Mouse (Mus musculus) CD4-positive helper T cell, adult 2 months (primary cell): ENCODE measurements around the gene Tgm2.
A peak's percentile ranks its signal among the peaks of the same experiment; 100 is the strongest.

ENCODE experiments used
- DNase-seq: peaks from one replicate; pipeline ENCODE4 v3.0.0-alpha.2; 2012; ENCODE audit warnings: low read depth, missing footprints, low spot score

Gene Tgm2

DNA sequence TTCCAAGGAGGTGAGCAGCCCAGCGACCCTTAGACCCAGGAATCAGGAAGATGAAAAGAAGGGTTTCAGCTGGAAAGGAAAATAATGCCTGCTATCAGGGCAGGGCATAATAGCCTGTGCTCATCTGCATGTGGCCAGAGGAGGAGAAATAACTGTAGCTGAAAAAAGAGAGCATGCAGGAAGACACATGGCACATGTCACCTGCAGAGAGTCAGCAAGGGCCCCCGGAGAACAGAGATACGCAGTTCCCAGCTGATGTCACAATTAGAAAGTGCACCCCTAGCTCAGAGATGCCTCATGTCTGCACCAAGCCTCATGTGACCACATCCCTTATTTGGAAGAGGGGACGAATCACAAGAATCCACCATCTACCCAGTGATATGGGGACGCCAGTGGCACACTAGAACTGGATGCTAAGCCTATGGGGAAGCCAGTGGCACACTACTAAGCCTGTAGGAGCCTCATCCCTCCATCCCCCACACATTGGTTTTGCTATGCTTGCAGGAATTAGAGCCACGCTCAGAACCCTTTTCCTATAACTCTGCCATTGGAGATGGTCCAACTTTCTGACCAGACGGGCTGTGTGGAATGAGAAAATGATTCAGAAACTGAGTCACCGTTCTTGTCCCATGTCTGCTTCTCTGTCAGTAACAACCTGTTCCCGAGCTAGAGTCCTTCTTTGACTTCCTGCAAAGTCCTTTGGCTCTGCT lies 21.4 kb upstream of the Tgm2 start:
- DNase-seq, result no peak

DNA sequence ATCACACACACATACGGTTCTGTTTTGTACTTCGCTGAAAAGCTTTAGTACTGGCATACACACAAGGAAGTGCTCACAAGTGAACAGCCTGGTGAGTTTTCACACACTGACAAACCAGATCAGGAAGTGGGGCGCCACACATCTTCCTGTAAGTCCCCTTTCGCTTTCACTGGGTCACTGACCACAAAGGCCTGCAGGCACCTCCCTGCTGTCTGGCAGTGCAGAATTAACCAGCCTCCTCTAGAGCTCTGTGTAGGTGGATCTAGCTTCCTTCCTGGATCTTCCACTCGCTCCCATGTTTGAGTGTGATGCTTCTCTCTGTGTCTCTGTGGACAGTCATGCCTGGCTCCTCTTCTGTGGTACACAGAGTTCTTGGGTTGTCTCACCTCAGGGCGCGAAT lies 20.4 kb upstream of the Tgm2 start:
- peak; percentile 87 for DNase-seq

DNA sequence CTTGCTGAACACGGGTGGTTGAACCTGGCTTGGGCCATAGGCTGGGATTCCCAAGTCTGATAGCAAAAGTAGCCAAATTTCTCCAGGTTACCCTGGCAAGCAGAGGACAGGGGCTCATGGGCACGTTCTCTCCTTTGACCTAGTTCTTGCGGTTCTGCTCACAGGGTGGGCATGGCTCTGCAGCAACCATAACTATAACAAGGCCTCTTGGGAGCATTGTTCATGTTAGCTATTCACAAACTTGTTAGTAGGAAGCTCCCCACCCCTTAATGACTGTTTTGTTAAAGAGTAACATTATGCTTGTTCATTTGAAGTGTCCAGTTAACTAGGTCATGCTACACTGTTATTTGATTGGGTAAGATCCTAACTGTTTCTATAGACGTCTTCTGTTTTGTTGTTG lies 19.5 kb upstream of the Tgm2 start:
- DNase-seq, result no peak

DNA sequence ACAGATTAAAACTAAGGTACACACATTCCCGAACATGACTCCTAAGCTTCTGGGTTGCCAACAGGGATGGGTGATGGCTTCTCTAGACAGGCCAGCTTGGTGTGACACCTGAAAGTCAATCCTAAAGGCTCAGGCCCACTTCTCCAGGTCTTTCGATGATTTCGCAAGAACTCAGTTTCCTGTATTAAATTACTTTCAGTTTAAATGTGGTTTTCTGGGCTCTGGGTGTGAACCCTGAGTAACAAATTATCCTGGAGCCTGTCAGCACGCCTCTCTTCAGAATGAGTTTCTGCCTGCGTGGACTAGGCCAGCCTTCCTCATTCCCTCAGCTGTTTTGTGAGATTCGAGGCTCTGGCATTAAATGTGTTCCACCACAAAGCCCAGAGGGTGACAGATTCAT lies 16.8 kb upstream of the Tgm2 start:
- DNase-seq, result peak; percentile 45

DNA sequence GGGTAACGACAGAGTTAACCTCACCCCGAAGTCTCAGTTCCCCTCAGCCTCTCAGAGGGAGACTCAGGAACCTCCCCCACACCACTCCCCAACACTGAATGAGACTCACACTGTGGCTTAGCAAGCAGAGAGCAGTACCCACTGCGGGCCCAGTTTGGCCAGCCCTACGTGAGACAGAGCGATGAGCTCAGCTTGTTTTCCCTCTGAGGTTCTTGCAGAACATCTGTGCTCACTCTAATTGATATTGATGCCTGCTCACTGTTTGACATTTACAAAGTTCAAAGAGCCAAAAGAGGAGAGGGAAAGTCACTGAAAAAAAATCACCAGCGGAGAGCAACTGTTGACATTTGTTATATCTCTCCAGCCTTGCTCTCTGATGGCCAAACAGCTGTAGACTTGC lies 15.5 kb upstream of the Tgm2 start:
- no peak for DNase-seq

DNA sequence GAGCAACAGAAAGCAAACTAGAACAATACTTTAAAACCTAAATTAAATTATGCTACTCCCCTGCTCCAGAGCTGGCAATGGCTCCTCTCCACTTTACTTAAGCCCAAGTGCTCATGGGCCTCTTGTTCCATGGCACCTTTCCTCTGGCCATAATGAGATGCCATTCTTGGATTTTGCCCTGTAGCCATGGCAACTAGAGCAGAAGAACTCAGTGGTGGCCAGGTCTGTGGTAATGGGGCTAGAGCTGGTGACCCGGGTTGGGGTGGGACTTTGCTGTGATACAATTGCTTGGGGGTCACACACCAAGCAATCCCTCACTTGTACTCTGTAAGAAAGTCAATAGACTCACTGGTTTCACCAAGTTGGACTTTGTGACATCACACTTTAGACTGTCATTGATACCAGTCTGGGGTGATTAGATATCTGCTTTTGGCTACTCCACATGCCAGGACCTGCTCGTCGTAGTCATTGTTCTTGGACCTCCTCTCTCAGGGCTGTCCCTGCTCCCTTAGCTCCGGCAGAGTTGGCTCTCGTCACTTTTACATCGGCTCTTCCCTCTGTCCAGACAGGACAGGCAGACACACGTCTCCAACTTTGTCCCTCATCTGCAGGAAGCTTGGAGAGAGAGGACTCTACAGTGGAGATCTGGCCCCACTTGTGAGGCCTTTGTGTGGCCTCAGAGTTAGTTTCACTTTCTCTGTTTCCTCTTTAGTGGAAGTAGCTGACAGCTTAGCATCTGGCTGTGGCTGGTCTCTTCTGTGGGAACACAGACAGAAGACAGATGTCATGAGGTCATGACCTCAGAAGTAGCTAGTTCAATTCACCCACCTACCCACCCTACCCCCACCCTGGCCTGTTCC lies 13.4 kb upstream of the Tgm2 start:
- peak; percentile 70 for DNase-seq

DNA sequence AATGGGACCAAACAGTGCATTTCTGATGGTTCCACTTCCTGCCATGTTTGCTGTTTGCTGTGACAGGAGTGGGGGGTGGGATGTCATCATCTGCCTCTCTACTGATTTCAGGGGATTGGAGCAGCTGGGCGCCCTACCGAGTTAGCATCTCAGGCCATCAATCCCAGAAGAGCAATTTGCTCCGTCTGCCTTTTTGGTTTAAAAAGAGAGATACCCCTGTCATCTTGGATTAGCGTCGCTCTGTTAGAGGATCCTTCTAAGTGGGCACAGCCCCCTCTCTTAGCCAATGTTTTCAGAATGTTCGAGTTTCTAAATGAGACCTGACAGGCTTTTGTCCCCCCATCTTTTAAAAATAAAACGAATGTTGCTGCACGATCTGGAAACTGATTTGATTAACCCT lies 11.4 kb upstream of the Tgm2 start:
- no peak for DNase-seq

DNA sequence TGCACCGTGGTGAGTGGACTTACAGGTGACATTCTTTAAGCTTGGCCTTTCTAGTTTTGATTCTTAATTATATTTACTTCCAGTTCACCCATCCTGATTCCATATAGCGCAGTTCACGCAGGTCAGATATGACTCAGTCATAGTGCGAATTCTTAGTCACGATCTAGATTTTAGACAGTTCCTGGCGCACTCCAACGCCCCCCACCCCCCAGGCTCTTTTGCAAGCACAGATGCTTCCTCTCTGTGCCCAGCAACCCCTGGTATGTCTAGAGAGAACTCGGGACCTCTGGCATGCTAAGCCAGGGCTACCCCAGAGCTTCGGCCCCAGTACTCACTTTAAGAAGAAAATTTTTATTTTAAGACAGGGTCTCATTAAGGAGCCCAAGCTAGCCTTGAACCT lies 10.3 kb upstream of the Tgm2 start:
- no peak for DNase-seq

DNA sequence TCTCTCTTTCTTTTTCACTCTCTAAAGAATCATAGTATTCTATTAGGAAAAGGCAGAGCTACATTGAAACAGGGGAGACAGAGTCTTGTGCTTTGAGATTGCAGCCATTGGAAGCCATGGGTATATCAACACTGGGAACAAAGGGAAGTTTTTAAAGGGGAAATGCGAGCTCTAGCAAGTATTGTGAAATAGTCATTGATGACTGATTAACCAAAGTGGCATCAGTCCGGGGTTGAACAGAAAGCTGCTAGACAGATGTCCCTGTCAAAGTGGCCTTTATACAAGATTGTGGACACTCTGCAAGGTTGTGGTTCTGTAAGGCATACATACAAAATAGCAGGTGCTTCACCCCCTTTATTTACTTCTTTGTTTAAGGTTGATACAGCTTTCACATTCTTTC lies 9.4 kb upstream of the Tgm2 start:
- no peak for DNase-seq

DNA sequence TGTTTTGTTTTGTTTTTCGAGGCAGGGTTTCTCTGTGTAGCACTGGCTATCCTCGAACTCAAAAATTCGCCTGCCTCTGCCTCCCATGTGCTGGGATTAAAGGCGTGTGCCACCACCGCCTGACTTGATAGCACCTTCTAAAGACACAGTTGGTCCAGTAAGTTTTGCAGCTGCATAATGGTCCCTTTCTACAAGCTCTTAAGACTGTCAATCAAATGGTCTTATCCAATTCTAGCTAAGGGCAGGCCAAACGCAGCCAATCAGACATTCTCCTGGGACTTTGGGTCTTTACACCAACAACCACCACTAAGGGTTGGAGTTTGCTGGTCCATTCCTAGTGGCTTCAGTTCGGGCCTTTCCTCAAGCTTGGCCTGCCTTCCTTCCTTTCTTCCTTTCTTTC lies 8.9 kb upstream of the Tgm2 start:
- no peak for DNase-seq

DNA sequence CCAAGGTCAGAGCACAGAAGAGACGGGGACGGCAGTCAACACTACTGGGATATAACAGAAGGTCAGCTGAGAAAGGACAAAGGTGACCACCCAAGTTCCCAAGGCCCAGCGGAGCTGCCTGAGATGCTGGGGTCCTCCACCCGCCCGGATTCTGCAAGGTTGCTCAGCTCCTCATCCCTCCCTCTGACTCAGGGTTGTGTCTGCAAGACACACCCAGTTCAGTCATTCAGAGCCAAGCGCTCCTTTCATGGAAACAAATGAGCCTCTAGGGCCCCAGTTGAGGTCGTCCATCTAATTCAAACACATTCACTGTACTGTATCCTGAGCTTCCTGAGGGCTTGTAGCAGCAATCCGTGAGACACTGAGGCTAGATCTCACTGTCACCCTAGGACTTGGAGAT lies 8.4 kb upstream of the Tgm2 start:
- peak; percentile 27 for DNase-seq

DNA sequence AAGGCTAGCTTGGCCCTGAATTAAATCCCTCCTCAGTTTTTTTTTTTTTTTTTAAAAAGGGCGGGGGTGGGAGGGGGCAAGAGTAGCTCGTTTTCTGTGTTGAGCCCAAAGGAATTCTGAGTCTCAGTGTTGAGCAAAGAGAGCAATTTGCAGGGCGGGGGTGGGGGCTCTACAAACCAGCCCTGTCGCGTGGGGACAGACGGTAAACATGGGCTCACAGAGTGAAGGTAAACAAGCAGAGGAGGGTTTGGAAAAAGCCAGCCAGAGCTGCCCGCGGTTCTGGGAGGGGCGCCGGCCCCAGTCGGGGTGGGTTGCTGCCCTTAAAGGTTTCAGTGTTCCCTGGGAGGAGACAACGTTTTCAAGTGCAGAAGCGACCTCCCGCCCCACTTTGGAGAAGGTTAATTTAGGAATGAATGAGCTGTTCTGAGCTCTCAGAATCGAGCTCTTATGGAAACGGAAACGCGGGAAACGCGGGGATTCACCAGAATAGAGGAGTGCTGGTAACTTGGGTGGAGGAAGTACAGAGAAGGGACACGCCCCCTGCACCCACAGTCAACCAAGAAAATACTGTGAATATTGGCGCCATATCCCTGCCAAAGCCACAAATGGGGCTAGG lies 7.6 kb upstream of the Tgm2 start:
- peak; percentile 71 for DNase-seq

DNA sequence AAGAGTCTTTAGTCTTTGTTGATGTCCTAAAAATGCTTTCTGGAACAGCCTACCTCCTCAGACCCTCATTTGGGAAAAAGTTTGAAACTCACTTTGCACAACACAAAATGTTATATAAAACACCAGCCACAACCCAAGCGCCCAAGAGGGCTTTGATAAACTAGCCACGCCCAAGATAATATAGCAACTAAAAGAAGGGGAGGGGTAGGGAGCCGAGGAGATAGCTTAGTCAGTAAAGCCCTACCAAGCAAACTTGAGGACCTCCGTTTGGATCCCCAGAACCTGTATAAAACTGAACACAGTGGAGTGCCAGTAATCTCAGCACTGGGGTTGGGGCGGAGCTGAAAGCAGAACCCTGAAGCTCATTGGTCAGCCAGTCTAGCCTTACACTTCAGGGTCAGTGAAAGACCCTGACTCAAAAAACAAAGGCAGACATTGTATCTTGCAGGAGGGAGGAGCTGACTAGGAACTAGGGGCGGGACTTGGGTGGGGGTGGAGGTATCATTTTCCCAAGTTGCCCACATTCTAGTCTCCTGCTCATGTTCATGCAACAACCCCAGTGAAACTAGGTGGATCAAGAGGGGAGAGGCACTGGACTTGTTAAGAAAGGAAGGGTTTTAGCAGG lies 6.6 kb upstream of the Tgm2 start:
- no peak for DNase-seq

DNA sequence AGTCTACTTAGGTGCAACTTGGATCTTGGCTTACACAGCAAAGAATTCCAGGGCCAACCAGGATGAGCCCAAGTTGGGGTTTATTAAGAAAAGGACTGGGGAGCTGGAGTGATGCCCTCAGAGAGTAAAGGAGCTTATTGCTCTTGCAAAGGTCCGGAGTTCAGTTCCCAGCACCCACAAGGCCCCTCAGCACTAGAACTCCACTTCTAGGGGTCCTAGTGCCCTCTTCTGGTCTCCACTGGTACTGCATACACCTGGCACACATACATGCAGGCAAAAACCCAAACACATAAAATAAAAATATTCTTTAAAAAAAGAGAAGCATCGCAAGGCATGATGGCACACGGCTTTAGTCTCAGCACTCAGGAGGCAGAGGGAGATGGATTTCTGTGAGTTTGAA lies 4.8 kb upstream of the Tgm2 start:
- no peak for DNase-seq

DNA sequence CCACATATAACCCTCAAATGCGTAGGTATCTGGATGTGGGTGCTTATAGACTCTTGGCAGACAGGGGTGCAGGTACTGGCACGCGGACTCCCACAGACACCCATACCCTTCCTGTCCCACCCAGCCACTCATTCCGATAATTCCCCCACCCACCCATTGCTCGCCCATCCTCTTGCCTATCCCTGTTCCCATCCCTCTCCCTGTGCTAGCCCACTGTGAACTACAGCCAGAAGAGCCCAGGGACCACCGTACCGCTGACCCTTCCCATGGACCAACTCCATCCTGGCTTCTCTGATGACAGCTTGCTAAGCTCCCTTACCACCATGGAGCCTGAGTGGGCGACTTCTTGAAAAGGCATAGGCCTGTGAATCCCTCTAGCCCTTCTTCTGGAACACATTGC lies 735 bp upstream of the Tgm2 start:
- DNase-seq, result no peak

DNA sequence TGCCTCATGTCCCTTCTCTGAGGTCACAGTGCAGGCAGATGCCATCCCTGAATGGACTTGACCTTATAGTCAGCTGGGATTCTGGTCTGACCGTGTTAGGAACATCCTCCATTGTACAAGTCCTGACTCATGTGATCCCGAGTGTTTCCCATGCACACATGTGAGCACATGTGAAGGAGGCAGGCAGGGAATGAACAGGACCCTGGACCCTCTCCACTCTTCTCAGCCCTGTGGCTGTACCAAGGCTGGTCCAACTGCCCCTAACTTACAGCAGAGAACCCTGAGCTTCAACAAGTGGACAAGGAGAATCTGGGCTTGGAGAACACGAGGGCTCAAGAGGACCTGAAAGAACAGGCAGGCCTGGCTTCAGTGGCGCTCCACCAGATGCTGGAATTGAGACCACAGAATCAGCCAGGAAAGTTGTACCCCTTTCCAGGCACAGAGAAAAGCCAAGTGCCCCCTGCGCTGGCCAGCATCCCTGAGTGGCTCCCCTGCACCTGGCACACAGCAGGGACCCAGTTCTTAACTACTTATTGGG lies 639 bp downstream of the Tgm2 start:
- DNase-seq, result no peak

DNA sequence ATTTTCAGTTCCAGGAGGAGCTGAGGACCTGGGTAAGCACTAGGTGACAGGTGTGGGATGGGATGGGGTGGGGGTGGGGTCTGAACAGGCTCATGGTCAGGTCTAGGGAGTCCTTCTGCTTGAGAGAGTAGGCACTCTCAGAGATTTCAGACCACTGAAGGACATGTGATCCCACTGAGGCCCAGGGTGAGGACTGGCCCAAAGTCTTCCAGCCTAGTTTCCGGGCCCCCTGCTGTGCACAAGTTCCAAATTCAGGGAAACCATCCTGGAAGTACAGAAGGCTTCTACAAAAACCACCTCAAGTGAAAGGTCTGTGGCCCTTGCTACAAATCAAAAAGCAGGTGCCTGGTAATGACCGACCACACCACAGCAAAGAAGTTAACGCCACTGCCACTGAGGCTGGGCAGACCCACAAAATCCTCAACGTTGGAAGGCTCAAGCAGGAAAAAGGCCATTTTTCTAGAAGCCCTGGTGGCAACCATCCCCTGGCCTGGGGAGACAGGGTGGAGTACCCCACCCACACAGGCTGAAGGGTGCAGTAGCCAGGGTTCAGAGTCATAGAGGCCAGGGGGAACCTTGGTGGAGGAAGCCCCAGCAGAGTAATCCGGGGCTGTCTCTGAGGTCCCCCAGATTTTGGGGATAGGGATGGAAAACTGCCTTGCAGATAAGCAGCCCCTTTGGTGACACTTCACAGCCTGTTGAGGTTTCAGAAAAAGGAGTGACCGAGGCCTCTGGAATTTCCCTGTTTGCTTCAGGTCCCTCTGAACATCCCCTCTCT lies 1.3 kb downstream of the Tgm2 start:
- no peak for DNase-seq

DNA sequence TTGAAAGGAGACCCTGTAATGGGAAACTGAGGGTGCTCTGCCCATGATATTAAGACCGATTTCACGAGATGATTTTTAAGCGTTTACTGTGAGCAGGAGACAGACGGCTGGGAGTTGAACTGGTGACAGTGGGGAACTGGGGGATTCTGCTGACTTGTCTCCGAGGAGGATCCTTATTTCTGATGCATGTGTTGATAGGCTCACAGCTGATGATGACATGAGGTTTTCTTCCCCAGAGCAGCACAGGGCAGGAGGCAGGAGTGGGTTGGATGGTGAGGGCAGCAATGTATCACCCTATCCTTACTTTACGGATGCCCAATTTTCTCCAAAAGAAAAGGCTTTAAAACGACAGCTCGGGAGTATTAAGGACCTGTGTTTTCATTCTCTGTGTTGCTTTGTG lies 2.0 kb downstream of the Tgm2 start:
- no peak for DNase-seq

DNA sequence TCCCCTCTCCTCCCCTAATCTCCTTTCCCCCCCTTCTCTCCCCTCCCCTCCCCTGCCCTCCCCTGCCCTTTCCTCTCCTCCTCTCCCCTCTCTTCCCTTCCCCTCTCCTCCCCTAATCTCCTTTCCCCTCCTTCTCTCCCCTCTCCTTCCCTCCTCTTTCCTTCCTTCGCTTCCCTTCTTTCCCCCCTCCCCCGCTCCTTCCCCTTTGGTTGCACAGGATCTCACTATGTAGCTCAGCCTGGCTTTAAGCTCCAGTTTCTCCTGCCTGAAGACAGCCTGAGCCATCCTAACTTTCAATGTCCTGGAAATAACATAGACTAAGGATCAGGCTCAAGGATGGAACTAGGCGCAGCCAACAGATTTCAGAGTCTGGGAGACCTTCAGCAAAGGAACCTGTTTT lies 2.4 kb downstream of the Tgm2 start:
- DNase-seq, result no peak

DNA sequence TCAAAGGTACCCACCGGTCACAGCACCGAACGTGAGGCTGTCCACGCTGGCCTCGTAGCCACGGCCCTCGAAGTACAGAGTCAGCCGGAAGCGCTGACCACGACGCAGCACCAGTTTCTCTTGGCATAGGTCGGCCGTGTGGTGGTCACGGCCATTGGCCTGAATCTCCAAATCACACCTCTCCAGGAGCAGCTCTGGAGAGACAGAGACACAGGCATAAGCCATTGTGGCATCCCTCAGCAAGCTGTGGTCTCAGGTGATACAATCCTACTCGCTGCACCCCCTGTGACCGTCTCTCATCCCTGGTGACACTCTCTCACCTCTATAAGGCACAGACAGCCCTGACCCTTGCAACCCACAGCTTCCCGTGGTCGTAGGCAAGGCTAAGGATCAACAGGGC lies 3.3 kb downstream of the Tgm2 start:
- no peak for DNase-seq

DNA sequence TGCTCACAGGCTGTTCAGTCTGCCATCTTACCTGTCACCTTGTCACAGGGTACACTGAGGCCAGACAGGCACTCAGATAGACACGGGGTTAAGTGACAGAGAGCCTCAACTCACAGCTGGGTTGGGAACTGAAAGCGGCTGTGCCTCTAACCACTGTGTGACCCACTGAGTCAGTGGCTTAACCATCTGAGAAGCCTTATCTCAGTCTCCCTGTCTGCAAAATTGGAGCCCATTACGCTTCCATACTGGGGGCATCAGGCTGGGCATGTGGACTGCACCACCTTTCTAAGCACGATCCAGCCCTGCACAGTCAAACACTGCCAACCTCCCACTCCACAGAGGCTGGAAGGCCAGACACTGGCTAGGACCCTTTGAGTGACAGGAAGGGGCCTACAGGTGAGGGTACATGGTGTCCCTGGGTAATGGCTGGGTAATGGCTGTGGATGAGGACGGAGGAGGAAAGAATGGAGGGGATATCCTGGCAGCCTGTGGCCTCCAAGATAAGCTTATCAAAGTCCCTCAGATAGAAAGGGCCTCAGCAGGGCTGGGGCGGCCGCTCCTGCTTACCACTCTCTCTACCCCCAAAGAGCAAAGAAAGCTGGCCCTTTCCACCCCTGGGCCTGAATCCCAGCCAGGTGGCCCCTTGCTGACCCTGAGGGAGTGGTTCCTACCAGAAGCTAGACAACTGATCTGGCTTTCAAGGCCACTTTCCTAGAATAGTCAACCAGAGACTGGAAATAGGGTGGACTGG lies 4.4 kb downstream of the Tgm2 start:
- no peak for DNase-seq
